Mouse (Mus musculus) adrenal gland, postnatal 4 days (tissue): Measurements from ENCODE around the gene Zfp664. TPM values are rescaled to one million over a fixed set of nuclear protein-coding genes. Genes with fewer than 3 reads are reported as not detected.

Experiments
- DNase-seq, 2 experiments: peaks; one replicate each; pipeline ENCODE4 v3.0.0; 2021 to 2022; ENCODE audit warnings: low spot score in 2 of 2, mixed read lengths in 2 of 2
- total RNA-seq, 2 experiments: library from RNA; stranded (reverse); gene quantifications; 2 replicates each; pipeline ENCODE4 v1.2.3; 2021

Gene Zfp664
- total RNA-seq, 2 experiments from 2014 or later: 52.5 to 64.6 TPM

GRCm38 (mm10) chr5:124919798-124920197, 57.3 kb downstream of the Zfp664 start:
- no peak for DNase-seq

- DNase-seq: no peak
These were observed 58.9 kb downstream of the Zfp664 start for GRCm38 (mm10) chr5:124921410-124921809.

GRCm38 (mm10) chr5:124922356-124923352, 60.2 kb downstream of the Zfp664 start:
- DNase-seq: no peak

GRCm38 (mm10) chr5:124929425-124930054, 67.0 kb downstream of the Zfp664 start:
- no peak for DNase-seq

GRCm38 (mm10) chr5:124930055-124930439, 67.6 kb downstream of the Zfp664 start:
- DNase-seq: no peak

GRCm38 (mm10) chr5:124930603-124931002, 68.1 kb downstream of the Zfp664 start:
- no peak for DNase-seq

- no peak for DNase-seq
These were observed 68.6 kb downstream of the Zfp664 start for GRCm38 (mm10) chr5:124931076-124931475.

GRCm38 (mm10) chr5:124934558-124934957, 72.1 kb downstream of the Zfp664 start:
- no peak for DNase-seq

- no peak for DNase-seq
These were observed 80.8 kb downstream of the Zfp664 start for GRCm38 (mm10) chr5:124943181-124943792.

- DNase-seq: no peak
These were observed 81.4 kb downstream of the Zfp664 start for GRCm38 (mm10) chr5:124943793-124944383.

GRCm38 (mm10) chr5:124944384-124944783, 81.9 kb downstream of the Zfp664 start:
- no peak for DNase-seq

GRCm38 (mm10) chr5:124945046-124945445, 82.6 kb downstream of the Zfp664 start:
- DNase-seq: no peak

- no peak for DNase-seq
These were observed 88.3 kb downstream of the Zfp664 start for GRCm38 (mm10) chr5:124950623-124951278.

- DNase-seq: no peak
These were observed 88.8 kb downstream of the Zfp664 start for GRCm38 (mm10) chr5:124951333-124951732.

Other genes with a start within 250 kb of the Zfp664 start
- 10 to 100 TPM; 48.8 to 49.0 TPM for gene Atp6v0a2, start 234.1 kb upstream of the Zfp664 start, total RNA-seq
- 1 to 10 TPM; 1.3 to 1.6 TPM for gene Dnah10, start 137.6 kb upstream of the Zfp664 start, total RNA-seq
- 1 to 10 TPM; 5.6 to 7.6 TPM for gene Ccdc92, start 267 bp upstream of the Zfp664 start, total RNA-seq
- gene Rflna, start 140.5 kb downstream of the Zfp664 start, total RNA-seq: 1 to 10 TPM; 5.0 to 5.2 TPM